Mouse (Mus musculus) forelimb bud, embryonic 11.5 days (tissue): ENCODE measurements around the gene Eddm3b.
"Not testable (repeated sequence)": the region's sequence is repeated elsewhere in the genome, so short reads cannot be mapped to it uniquely, and the experiment has no call there.

Source experiments
- DNase-seq: peaks from one replicate; pipeline ENCODE4 v3.0.0-alpha.2; 2012; ENCODE audit warnings: low read depth, low spot score

Gene Eddm3b

GRCm38 (mm10) chr14:51094096-51094875 is 19.9 kb upstream of the Eddm3b start:
- DNase-seq, result no peak

- DNase-seq, result no peak
Measured at GRCm38 (mm10) chr14:51094921-51095320, 19.3 kb upstream of the Eddm3b start.

DNA sequence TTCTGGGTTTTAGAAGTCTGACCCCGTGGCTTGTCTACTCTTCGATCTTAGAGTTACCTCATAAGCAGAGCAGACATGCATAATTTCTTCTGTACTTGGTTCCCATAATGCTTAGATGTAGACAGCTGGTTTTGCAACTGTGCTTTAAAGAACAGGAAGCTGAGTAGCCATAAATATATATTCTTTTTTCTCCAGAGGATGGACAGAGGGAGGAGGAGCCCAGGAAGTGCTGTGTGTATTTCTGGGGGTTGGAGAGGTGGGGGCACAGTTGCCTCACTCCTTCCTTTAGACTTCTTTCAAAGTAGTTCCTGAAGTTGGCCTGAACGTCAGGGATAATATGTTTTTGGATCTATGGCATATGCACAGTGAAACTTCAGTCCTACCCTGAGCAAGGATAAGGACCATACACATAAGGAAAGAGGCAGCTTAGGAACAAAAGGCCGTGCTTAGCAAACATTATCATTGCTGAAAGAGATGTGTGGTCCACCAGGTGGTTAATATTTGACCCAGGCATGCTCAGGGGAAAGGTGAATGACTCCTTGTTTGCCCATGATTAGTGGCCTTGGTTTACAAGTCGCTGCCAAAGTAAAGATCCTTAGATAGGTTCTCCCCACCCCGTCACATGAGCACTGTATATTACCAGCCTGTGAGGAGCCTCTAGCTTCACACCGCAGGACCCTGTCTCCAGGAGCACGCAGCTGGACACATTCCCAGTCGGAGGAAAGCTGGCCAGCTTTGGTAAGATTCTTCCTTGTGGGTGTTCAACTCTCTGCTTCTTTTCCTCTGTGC is 18.3 kb upstream of the Eddm3b start:
- no peak for DNase-seq

GRCm38 (mm10) chr14:51098300-51098699 is 15.9 kb upstream of the Eddm3b start:
- DNase-seq, result not testable (repeated sequence)

- DNase-seq, result no peak
Measured at GRCm38 (mm10) chr14:51098921-51099320, 15.3 kb upstream of the Eddm3b start.

- DNase-seq, result no peak
Measured at GRCm38 (mm10) chr14:51101284-51101683, 12.9 kb upstream of the Eddm3b start.

DNA sequence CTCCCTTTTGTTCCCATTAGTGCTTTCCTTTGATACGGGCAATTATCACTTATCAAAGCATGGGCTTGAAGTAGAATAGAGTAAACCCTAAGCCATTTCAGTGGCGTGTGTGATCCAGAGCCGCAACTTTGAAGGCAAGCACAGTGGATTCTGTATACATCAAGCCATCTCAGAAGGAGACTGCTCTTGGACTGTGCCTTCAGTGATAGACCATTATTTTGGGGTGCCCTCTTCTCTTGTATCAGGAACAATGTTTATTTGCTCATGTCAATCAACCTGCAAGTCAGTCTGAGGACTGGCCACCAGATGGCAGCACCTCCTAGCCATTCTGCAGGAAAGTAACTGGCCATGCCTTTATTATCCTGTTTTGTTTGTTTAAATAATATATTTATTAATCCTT is 11.0 kb upstream of the Eddm3b start:
- DNase-seq, result no peak

- DNase-seq, result no peak
Measured at GRCm38 (mm10) chr14:51104366-51104765, 9.9 kb upstream of the Eddm3b start.

DNA sequence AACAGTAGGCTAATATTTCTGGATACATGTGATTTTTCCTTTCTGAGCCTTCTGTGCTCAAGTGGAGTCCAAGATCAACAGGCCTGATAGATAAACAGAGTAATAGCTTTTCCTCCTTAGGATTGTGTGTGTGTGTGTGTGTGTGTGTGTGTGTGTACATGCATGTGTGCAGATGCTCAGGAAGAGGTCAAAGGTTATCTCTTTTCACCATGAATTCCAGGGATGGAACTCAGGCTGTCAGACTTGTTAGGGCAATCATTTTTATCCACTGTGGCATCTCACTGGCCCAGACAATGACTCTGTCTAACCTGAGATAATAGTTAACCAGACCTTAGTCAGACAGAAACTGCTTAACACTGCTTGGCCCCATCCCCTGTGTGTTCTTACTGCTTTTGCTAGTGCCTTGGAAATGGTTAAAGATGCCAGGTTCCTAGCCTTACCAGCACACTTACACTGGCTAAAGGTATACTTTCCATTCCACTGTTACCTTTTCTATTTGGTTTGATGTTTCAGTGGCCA is 7.7 kb upstream of the Eddm3b start:
- DNase-seq, result no peak

- DNase-seq, result no peak
Measured at GRCm38 (mm10) chr14:51111966-51112365, 2.3 kb upstream of the Eddm3b start.

DNA sequence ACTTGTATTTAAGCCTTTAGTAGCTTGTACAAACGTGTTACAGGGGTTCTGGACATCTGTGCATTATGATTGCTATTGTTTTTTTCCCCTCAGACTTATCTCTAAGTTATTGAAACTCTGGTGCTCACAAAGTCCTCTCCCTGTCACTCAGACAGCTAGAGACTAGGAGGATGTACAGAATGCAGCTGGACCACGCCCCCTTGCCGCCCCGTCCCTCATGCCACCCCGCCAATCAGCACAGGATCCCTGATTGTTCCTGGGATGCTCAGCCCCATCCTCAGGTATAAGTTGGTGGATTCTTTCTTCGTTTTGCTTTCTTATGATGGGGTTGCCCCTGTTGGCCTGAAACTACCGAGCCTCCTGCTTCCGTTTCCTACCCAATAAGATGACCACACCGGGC is 750 bp upstream of the Eddm3b start:
- no peak for DNase-seq

DNA sequence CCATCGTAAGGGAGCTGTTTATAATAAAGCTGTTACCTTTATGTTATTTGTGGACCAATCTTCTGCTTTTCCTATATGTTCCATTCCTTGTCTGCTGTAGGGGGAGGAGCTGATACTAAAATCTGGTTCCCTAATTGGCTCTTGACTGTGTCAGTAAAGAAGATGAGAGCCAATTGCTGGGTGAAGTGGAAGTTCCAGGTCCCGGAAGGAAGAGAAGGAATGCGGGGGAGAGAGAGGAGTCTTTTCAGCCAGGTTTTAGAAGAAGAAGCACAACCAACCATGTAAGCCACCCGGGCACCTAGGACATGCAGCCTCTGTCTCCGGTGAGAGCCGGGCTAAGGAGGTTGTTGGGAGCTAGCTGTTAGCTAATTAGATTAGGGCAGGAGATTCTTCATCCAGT is 11.5 kb downstream of the Eddm3b start:
- no peak for DNase-seq

- DNase-seq, result no peak
Measured at GRCm38 (mm10) chr14:51127648-51128258, 13.5 kb downstream of the Eddm3b start.

DNA sequence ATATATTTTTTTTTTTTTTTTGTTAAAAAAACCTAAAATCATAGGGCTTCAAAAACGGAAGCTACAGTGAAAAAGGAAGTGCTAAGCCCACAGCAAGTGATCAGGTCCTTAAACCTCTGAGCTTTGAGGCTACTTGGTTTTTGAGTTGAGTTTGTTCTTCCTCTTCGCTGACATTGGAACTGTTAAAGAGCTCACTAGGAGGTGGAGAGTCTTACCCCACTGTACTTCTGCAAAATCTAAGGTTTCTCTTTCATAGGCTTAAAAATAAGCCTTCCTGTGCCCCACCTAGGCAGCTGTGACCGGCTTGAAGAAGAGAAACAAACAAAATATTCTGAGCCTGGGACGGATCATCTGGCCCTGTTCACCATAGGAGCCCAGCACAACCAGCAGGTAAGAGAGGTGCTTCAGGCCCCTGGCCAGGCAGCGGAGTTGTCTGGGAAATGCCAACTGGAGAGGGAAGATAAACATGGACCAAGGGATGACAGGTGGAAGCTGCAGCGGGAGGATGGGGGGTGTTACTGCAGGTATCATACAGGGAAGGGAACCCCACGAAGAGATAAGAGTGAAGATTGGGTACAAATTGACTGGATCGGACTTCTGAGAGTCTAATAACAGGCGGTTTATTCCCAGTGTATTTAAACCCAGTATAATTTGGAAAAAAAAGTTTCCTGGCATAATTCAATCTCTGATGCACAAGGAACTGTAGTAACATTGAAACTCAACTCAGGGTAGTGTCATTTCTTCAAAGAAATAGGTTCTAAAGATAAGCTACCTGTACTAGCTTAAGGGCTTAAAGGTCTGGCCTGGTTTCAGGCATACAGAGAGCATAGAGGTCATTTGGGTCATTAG is 14.8 kb downstream of the Eddm3b start:
- DNase-seq, result no peak

GRCm38 (mm10) chr14:51129624-51129975 is 15.4 kb downstream of the Eddm3b start:
- no peak for DNase-seq

GRCm38 (mm10) chr14:51130315-51130940 is 16.2 kb downstream of the Eddm3b start:
- no peak for DNase-seq

DNA sequence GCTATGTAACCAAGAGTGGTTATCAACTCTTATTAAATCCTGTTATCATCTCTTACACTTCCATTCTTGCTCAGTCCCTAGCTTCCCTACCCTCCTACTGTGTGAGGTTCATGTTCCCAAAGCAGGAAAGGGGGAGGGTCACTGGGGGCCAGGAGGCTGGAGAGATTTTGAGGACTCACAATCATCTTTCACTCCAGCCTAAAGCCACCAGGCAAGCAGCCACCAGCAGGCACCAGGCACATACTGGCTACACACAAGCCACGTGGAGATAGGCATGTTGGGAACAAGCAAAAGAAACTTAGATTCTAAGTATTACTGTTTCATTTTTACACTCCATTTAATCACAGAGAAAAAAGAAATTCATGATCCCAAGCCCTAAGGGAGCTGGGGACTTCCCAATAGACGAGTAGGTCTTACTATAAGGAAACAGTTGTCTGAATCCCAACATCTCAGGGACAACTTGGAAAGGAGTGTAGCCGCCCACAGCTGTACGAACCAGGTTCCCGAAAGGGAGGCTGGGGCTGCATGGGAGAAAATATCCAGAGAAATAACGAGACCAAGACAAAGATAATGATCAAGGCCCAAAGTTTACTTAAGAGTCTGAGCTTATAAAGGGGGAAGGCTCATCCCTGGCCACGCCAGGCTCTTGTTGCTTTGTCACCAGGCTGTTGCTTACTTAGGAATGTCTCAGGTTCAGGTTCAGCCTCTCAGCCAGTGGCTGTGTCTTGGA is 17.0 kb downstream of the Eddm3b start:
- no peak for DNase-seq

- no peak for DNase-seq
Measured at GRCm38 (mm10) chr14:51132372-51132771, 18.1 kb downstream of the Eddm3b start.

DNA sequence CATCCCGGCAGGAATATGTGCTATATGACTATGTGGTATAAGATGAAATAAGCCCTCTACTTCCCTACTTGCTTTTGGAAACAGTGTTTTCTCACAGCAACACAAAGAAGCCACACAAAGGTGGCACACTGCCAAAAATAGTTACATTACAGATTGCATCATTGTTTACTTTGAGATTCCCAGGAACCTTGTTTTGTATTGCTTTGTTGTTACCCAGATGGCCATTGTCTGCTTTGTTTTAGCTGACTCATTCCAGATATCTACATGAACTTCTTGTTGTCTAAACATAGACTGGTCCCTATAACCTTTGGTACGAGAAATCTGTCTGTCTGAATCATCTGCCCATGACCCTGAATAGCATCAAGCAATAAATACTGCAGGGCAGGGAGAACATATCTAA is 26.1 kb downstream of the Eddm3b start:
- DNase-seq, result no peak

DNA sequence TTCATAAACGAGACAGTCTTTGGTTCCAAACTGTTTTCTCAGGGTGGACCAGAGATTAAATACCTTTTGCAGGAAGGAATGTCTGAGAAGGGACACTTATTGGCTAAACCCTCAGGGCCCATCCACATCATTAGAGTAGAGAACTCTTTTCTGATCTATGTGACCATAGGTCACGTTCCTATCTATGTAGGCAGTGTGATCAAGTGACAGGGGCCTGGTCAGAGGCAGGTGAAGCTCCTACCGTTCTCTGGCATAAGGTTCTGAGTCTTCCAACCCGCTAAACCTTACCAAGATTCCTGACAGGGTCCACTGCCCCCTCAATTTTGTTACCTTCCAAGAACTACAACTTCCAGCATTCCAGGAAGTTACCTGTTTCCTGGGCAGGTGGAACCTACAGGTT is 27.9 kb downstream of the Eddm3b start:
- no peak for DNase-seq
